Mouse (Mus musculus) natural killer cell, adult 2 months (primary cell): ENCODE measurements around the gene 4930447C04Rik.

Source experiments
- DNase-seq, 2 experiments: peaks; one replicate each; pipeline ENCODE4 v3.0.0; 2022; ENCODE audit warnings: low spot score in 2 of 2

The 4930447C04Rik gene

GRCm38 (mm10) chr12:72837302-72837701 is 103.3 kb downstream of the 4930447C04Rik start:
- DNase-seq: no peak

DNA sequence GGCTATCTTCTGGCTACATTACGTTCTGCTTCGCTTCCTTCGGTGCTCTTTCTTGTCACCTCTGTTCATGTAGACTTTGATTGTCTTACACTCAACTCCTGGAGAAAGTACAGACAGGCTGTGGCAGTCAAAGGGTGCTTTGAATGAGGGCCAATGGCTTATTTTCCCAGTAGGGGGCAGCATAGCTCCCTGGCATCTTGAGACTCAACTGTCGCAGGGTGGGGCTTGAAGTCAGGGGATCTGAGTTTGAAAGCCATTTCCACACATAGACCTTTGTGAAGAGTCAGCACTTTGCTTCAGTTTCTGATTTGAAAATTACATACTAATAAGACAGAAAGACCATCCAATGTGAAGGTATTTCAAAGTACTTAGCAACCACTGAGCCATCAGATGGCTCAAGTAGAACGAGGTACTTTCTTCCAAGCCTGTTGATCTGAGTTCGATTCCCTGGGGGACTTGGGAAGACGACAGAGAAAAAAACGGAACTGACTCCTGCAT is 105.0 kb downstream of the 4930447C04Rik start:
- DNase-seq: peak in 1 of 2 experiments; percentile 22

DNA sequence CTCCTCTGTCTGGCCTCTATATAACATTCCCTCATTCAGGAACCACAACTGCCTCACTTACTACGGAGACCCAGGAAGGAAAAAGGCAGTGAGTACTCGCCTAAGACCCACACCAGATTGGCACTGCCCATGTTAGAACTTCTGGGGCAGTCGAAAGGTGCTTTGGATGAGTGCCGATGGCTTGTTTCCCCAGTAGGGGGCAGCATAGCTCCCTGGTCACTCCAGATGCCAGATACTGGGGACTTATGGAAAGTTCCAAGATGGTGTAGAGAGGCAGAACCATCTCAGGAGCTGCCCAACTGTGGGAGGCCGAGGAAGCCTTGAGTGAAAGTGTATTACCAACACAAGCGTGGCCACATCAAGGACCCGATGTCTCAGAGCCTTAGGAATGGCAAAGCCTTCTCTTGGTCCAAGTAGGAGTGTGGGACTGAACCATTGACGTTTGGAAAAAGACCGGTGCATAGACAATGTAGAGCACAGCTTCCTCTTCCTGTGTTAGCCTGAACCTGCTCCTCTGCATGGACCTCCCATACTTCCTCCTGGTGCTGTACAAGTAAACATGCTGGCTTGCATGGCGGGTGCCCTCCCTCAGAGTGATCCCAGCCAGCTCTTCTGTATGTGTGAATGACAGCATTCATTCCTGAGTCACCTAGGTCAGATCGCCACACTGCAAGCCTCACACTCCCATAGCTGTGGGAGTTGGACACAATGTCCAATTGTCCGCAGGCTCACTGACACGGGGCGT is 105.6 kb downstream of the 4930447C04Rik start:
- DNase-seq: no peak

DNA sequence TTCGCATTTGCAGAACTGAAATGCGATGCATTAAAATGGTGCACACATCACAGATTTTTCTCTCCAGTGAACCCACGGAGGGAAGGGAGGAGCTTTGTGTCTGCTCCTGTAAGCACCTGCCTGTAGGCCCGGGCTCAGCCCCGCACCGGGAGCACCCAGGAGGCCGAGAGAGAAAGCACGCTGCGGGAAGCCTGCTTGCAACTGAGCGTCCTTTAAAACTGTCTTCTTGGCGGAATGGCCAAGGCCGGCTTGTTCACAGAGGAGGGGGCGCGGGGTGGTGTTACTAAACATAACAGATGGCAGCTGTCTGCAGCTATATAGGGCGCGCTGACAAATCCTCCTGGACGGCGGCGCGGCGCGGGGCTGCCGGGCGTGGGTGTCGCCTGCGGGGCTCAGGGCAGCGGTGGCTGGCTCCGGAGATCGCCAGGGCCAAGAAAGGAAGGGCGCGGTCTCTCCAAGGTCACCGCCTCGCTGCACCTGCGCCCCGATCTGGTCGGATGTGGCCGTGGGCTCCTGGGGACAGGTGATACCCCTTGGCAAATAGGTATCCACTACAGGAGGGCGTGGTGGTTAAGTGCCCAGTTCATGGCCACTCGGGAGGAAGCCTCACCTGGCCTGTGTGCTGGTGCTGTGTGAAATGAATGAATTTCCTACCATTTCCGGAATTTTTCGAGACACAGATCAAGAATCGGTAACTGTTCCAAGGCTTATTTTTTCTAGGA is 108.7 kb downstream of the 4930447C04Rik start:
- no peak for DNase-seq
